Mouse (Mus musculus): ENCODE results near the gene Nr1d2. TPM values are rescaled to one million over a fixed set of nuclear protein-coding genes. Genes with fewer than 3 reads are reported as not detected.
"Not testable (repeated sequence)": the region's sequence is repeated elsewhere in the genome, so short reads cannot be mapped to it uniquely, and the experiment has no call there.

Gene Nr1d2
- polyA plus RNA-seq, 1 experiment from 2014 or later = 10.5 TPM

- 81% methylated on average over 6 of the region's 6 CpGs for WGBS (ENCODE audit: insufficient replicate concordance)
- no peaks in the 10 kb centered on the region for H3K9me3 ChIP-seq (replicated peaks; ENCODE audit: control insufficient read depth, low read length)
- ATAC-seq (replicated peaks; ENCODE audit: insufficient number of reproducible peaks, low FRiP score, low TSS enrichment) = no peak
- H3K4me1 ChIP-seq (ENCODE audit: control insufficient read depth, insufficient read depth, low read length) = no peaks in the 10 kb centered on the region
- no peaks in the 10 kb centered on the region for H3K27me3 ChIP-seq (ENCODE audit: control insufficient read depth, insufficient read depth, low read length)
- H3K36me3 ChIP-seq (ENCODE audit: control insufficient read depth, insufficient read depth, low read length) = no peaks in the 10 kb centered on the region
- H3K4me3 ChIP-seq (ENCODE audit: low read depth, low read length) = no peak overlapping the region
- H3K27ac ChIP-seq (ENCODE audit: low read depth, low read length) = no peak overlapping the region
- H3K9ac ChIP-seq (ENCODE audit: low read depth, low read length) = no peak overlapping the region
- no peak overlapping the region for H3K4me2 ChIP-seq
These were observed 16.9 kb downstream of the Nr1d2 start for GRCm38 (mm10) chr14:18221977-18222376.

- no peak overlapping the region for H3K9ac ChIP-seq (ENCODE audit: low read depth, low read length)
- no peak overlapping the region for H3K27ac ChIP-seq (ENCODE audit: low read depth, low read length)
- WGBS (ENCODE audit: insufficient replicate concordance) = 74% methylated on average over 1 of the region's 1 CpGs
- no peak for ATAC-seq (replicated peaks; ENCODE audit: insufficient number of reproducible peaks, low FRiP score, low TSS enrichment)
- H3K9me3 ChIP-seq (replicated peaks; ENCODE audit: control insufficient read depth, low read length) = no peaks in the 10 kb centered on the region
- H3K4me2 ChIP-seq = no peak overlapping the region
- no peaks in the 10 kb centered on the region for H3K36me3 ChIP-seq (ENCODE audit: control insufficient read depth, insufficient read depth, low read length)
- H3K4me3 ChIP-seq (ENCODE audit: low read depth, low read length) = no peak overlapping the region
- no peaks in the 10 kb centered on the region for H3K27me3 ChIP-seq (ENCODE audit: control insufficient read depth, insufficient read depth, low read length)
- no peaks in the 10 kb centered on the region for H3K4me1 ChIP-seq (ENCODE audit: control insufficient read depth, insufficient read depth, low read length)
These were observed 21.8 kb downstream of the Nr1d2 start for GRCm38 (mm10) chr14:18217158-18217557.

GRCm38 (mm10) chr14:18216428-18216827 is 22.5 kb downstream of the Nr1d2 start:
- Histone ChIP-seq H3K4me3 (ENCODE audit: low read depth, low read length) (no peak overlapping the region), H3K27ac (ENCODE audit: low read depth, low read length) (no peak overlapping the region), H3K9ac (ENCODE audit: low read depth, low read length) (no peak overlapping the region), H3K4me1 (ENCODE audit: control insufficient read depth, insufficient read depth, low read length) (no peaks in the 10 kb centered on the region), H3K36me3 (ENCODE audit: control insufficient read depth, insufficient read depth, low read length) (no peaks in the 10 kb centered on the region), H3K27me3 (ENCODE audit: control insufficient read depth, insufficient read depth, low read length) (no peaks in the 10 kb centered on the region), H3K9me3 (replicated peaks; ENCODE audit: control insufficient read depth, low read length) (no peaks in the 10 kb centered on the region), H3K4me2 (no peak overlapping the region)
- WGBS (ENCODE audit: insufficient replicate concordance) = 47% methylated on average over 6 of the region's 6 CpGs
- 0 out of 2 replicates have a peak, but pooled peaks have one; percentile 35 for ATAC-seq (replicated peaks; ENCODE audit: insufficient number of reproducible peaks, low FRiP score, low TSS enrichment)

- no peaks in the 10 kb centered on the region for H3K9me3 ChIP-seq (replicated peaks; ENCODE audit: control insufficient read depth, low read length)
- no peak overlapping the region for H3K27ac ChIP-seq (ENCODE audit: low read depth, low read length)
- no peak overlapping the region for H3K4me2 ChIP-seq
- H3K4me3 ChIP-seq (ENCODE audit: low read depth, low read length) = no peak overlapping the region
- no peaks in the 10 kb centered on the region for H3K4me1 ChIP-seq (ENCODE audit: control insufficient read depth, insufficient read depth, low read length)
- WGBS (ENCODE audit: insufficient replicate concordance) = 71% methylated on average over 3 of the region's 3 CpGs
- H3K27me3 ChIP-seq (ENCODE audit: control insufficient read depth, insufficient read depth, low read length) = no peaks in the 10 kb centered on the region
- H3K36me3 ChIP-seq (ENCODE audit: control insufficient read depth, insufficient read depth, low read length) = 0 out of 2 replicates have a peak, but pooled peaks cover 2% of the 10 kb centered on the region
- H3K9ac ChIP-seq (ENCODE audit: low read depth, low read length) = no peak overlapping the region
- no peak for ATAC-seq (replicated peaks; ENCODE audit: insufficient number of reproducible peaks, low FRiP score, low TSS enrichment)
These were observed 28.1 kb downstream of the Nr1d2 start for GRCm38 (mm10) chr14:18210795-18211194.

- not testable (repeated sequence) for H3K9me3 ChIP-seq (replicated peaks; ENCODE audit: control insufficient read depth, low read length); H3K4me2 ChIP-seq
- 81% methylated on average over 1 of the region's 1 CpGs for WGBS (ENCODE audit: insufficient replicate concordance)
These were observed 34.6 kb downstream of the Nr1d2 start for GRCm38 (mm10) chr14:18204315-18204714.

DNA sequence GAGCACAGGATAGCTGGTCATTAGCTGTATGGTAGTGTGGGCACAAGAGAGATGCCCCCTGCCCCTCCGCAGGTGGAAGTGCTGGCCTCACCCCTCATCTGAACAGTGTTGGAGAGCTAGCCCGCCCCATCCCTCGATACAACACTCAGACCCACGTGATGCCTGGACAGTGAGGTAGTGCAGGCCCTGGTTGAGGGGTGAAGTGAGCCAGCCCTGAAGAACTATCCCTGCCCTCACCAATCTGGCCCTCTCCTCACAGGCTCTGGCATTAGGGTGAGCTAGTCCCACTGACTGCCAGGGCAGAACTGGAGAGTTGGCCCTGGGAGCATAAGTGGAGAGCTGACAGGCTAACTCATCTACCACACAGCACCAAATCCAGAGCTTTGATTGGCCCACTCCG is 37.5 kb downstream of the Nr1d2 start:
- H3K9ac ChIP-seq (ENCODE audit: low read depth, low read length) = no peak overlapping the region
- no peaks in the 10 kb centered on the region for H3K27me3 ChIP-seq (ENCODE audit: control insufficient read depth, insufficient read depth, low read length)
- 0 out of 2 replicates have a peak, but pooled peaks cover 2% of the 10 kb centered on the region for H3K9me3 ChIP-seq (replicated peaks; ENCODE audit: control insufficient read depth, low read length)
- H3K4me1 ChIP-seq (ENCODE audit: control insufficient read depth, insufficient read depth, low read length) = no peaks in the 10 kb centered on the region
- 83% methylated on average over 5 of the region's 5 CpGs for WGBS (ENCODE audit: insufficient replicate concordance)
- 0 out of 2 replicates have a peak, but pooled peaks have one; percentile 18 for ATAC-seq (replicated peaks; ENCODE audit: insufficient number of reproducible peaks, low FRiP score, low TSS enrichment)
- H3K4me3 ChIP-seq (ENCODE audit: low read depth, low read length) = no peak overlapping the region
- no peak overlapping the region for H3K4me2 ChIP-seq
- no peak overlapping the region for H3K27ac ChIP-seq (ENCODE audit: low read depth, low read length)
- no peaks in the 10 kb centered on the region for H3K36me3 ChIP-seq (ENCODE audit: control insufficient read depth, insufficient read depth, low read length)

More at GRCm38 (mm10) chr14:18204315-18204714, 34.6 kb downstream of the Nr1d2 start:
- not testable (repeated sequence) for H3K27ac ChIP-seq (ENCODE audit: low read depth, low read length); H3K4me1 ChIP-seq (ENCODE audit: control insufficient read depth, insufficient read depth, low read length); H3K9ac ChIP-seq (ENCODE audit: low read depth, low read length); ATAC-seq (replicated peaks; ENCODE audit: insufficient number of reproducible peaks, low FRiP score, low TSS enrichment); H3K4me3 ChIP-seq (ENCODE audit: low read depth, low read length); H3K27me3 ChIP-seq (ENCODE audit: control insufficient read depth, insufficient read depth, low read length); H3K36me3 ChIP-seq (ENCODE audit: control insufficient read depth, insufficient read depth, low read length)

DNA sequence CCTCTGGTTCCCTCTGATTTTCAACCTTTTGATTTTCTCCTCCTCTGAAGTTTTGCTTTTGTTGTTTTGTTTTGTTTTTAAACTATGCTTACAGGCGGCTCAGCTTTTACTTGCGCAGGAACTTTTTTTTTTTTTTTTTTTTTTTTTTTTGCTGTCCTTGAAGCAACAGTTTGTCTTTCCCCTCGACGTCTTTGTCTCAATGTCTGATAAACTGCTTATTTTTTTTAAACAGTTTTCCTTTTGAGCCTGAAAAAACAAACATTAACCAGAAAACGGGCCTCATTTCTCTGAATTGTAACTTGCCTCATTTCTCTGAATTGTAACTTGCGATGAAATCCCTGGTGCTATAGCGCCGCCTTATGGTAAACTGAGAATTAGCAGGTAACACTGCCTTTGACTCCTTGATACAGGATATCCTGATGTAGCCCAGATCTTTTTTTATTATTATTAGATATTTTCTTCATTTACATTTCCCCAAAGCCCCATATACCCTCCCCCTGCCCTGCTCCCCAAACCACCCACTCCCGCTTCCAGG is 52.0 kb downstream of the Nr1d2 start:
- Histone ChIP-seq H3K27me3 (ENCODE audit: control insufficient read depth, insufficient read depth, low read length) (no peaks in the 10 kb centered on the region), H3K4me2 (no peak overlapping the region), H3K9me3 (replicated peaks; ENCODE audit: control insufficient read depth, low read length) (no peaks in the 10 kb centered on the region), H3K4me1 (ENCODE audit: control insufficient read depth, insufficient read depth, low read length) (no peaks in the 10 kb centered on the region), H3K36me3 (ENCODE audit: control insufficient read depth, insufficient read depth, low read length) (no peaks in the 10 kb centered on the region), H3K9ac (ENCODE audit: low read depth, low read length) (no peak overlapping the region), H3K4me3 (ENCODE audit: low read depth, low read length) (no peak overlapping the region), H3K27ac (ENCODE audit: low read depth, low read length) (no peak overlapping the region)
- no peak for ATAC-seq (replicated peaks; ENCODE audit: insufficient number of reproducible peaks, low FRiP score, low TSS enrichment)
- 40% methylated on average over 9 of the region's 9 CpGs for WGBS (ENCODE audit: insufficient replicate concordance)

DNA sequence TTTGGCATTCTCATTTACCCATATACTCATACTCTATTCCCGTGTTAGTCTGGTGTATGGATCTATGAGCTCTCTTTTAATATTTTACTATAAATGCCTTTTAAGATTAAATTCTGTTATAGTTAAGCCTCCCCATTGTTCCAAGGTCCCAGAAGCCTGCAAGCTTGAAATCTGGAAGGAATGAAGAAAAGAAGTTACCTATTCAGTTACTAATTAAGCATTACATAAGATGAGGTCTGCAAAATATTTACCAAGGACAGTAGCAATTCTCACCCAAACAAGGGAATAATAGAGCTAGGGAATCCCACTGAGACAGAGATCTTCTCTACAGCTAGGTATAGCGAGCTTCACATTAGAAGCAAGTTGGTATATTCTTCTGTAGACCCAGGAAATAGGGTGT is 61.4 kb downstream of the Nr1d2 start:
- H3K4me3 ChIP-seq (ENCODE audit: low read depth, low read length); H3K36me3 ChIP-seq (ENCODE audit: control insufficient read depth, insufficient read depth, low read length); H3K9ac ChIP-seq (ENCODE audit: low read depth, low read length); H3K4me1 ChIP-seq (ENCODE audit: control insufficient read depth, insufficient read depth, low read length); H3K9me3 ChIP-seq (replicated peaks; ENCODE audit: control insufficient read depth, low read length); H3K27me3 ChIP-seq (ENCODE audit: control insufficient read depth, insufficient read depth, low read length); H3K4me2 ChIP-seq; ATAC-seq (replicated peaks; ENCODE audit: insufficient number of reproducible peaks, low FRiP score, low TSS enrichment); H3K27ac ChIP-seq (ENCODE audit: low read depth, low read length): not testable (repeated sequence)
- 60% methylated on average over 2 of the region's 2 CpGs for WGBS (ENCODE audit: insufficient replicate concordance)

GRCm38 (mm10) chr14:18167597-18167996 is 71.3 kb downstream of the Nr1d2 start:
- Histone ChIP-seq H3K36me3 (ENCODE audit: control insufficient read depth, insufficient read depth, low read length) (no peaks in the 10 kb centered on the region), H3K27me3 (ENCODE audit: control insufficient read depth, insufficient read depth, low read length) (no peaks in the 10 kb centered on the region), H3K4me1 (ENCODE audit: control insufficient read depth, insufficient read depth, low read length) (no peaks in the 10 kb centered on the region), H3K4me2 (no peak overlapping the region), H3K9me3 (replicated peaks; ENCODE audit: control insufficient read depth, low read length) (no peaks in the 10 kb centered on the region), H3K27ac (ENCODE audit: low read depth, low read length) (no peak overlapping the region), H3K4me3 (ENCODE audit: low read depth, low read length) (no peak overlapping the region), H3K9ac (ENCODE audit: low read depth, low read length) (no peak overlapping the region)
- no peak for ATAC-seq (replicated peaks; ENCODE audit: insufficient number of reproducible peaks, low FRiP score, low TSS enrichment)
- WGBS (ENCODE audit: insufficient replicate concordance) = 61% methylated on average over 3 of the region's 3 CpGs

Measured in heart, embryonic 11.5 days (tissue).